Mouse (Mus musculus): ENCODE results near the gene Mrto4.

Gene Mrto4

GRCm38 (mm10) chr4:139341556-139342233 is 10.7 kb downstream of the Mrto4 start:
- DNase-seq (ENCODE audit: low read depth in 2 of 2, low spot score in 2 of 2) = no peak

GRCm38 (mm10) chr4:139340835-139341234 is 11.5 kb downstream of the Mrto4 start:
- DNase-seq (ENCODE audit: low read depth in 2 of 2, low spot score in 2 of 2) = no peak

- DNase-seq (ENCODE audit: low read depth in 2 of 2, low spot score in 2 of 2) = no peak
These were observed 14.2 kb downstream of the Mrto4 start for GRCm38 (mm10) chr4:139338145-139338544.

GRCm38 (mm10) chr4:139336822-139337483 is 15.4 kb downstream of the Mrto4 start:
- DNase-seq (ENCODE audit: low read depth in 2 of 2, low spot score in 2 of 2) = peak; percentile 67 to 74

GRCm38 (mm10) chr4:139335507-139335906 is 16.9 kb downstream of the Mrto4 start:
- no peak for DNase-seq (ENCODE audit: low read depth in 2 of 2, low spot score in 2 of 2)

- no peak for DNase-seq (ENCODE audit: low read depth in 2 of 2, low spot score in 2 of 2)
These were observed 17.6 kb downstream of the Mrto4 start for GRCm38 (mm10) chr4:139334631-139335295.

GRCm38 (mm10) chr4:139330605-139331004 is 21.8 kb downstream of the Mrto4 start:
- peak; percentile 67 to 80 for DNase-seq (ENCODE audit: low read depth in 2 of 2, low spot score in 2 of 2)

- DNase-seq (ENCODE audit: low read depth in 2 of 2, low spot score in 2 of 2) = no peak
These were observed 32.6 kb downstream of the Mrto4 start for GRCm38 (mm10) chr4:139319740-139320139.

GRCm38 (mm10) chr4:139318449-139318848 is 33.9 kb downstream of the Mrto4 start:
- DNase-seq (ENCODE audit: low read depth in 2 of 2, low spot score in 2 of 2) = no peak

GRCm38 (mm10) chr4:139312632-139313031 is 39.7 kb downstream of the Mrto4 start:
- peak; percentile 48 to 66 for DNase-seq (ENCODE audit: low read depth in 2 of 2, low spot score in 2 of 2)

GRCm38 (mm10) chr4:139311707-139312106 is 40.7 kb downstream of the Mrto4 start:
- DNase-seq (ENCODE audit: low read depth in 2 of 2, low spot score in 2 of 2) = no peak

GRCm38 (mm10) chr4:139310899-139311701 is 41.3 kb downstream of the Mrto4 start:
- DNase-seq (ENCODE audit: low read depth in 2 of 2, low spot score in 2 of 2) = no peak

- DNase-seq (ENCODE audit: low read depth in 2 of 2, low spot score in 2 of 2) = peak; percentile 95 to 99
These were observed 42.0 kb downstream of the Mrto4 start, which contains the start of the genes Pqlc2 and Akr7a5 for GRCm38 (mm10) chr4:139310171-139310898. Gene Pqlc2, minus strand, starts transcription at chr4:139310708. Gene Akr7a5, plus strand, starts transcription at chr4:139310744.

GRCm38 (mm10) chr4:139309651-139310050 is 42.7 kb downstream of the Mrto4 start:
- DNase-seq (ENCODE audit: low read depth in 2 of 2, low spot score in 2 of 2) = no peak

- DNase-seq (ENCODE audit: low read depth in 2 of 2, low spot score in 2 of 2) = no peak
These were observed 44.5 kb downstream of the Mrto4 start for GRCm38 (mm10) chr4:139307916-139308315.

GRCm38 (mm10) chr4:139305521-139305920 is 46.9 kb downstream of the Mrto4 start:
- DNase-seq (ENCODE audit: low read depth in 2 of 2, low spot score in 2 of 2) = no peak

GRCm38 (mm10) chr4:139302241-139302640 is 50.1 kb downstream of the Mrto4 start:
- no peak for DNase-seq (ENCODE audit: low read depth in 2 of 2, low spot score in 2 of 2)

GRCm38 (mm10) chr4:139301780-139302179 is 50.6 kb downstream of the Mrto4 start:
- no peak for DNase-seq (ENCODE audit: low read depth in 2 of 2, low spot score in 2 of 2)

GRCm38 (mm10) chr4:139298671-139299366 is 53.6 kb downstream of the Mrto4 start:
- DNase-seq (ENCODE audit: low read depth in 2 of 2, low spot score in 2 of 2) = no peak

GRCm38 (mm10) chr4:139297566-139297965 is 54.8 kb downstream of the Mrto4 start:
- no peak for DNase-seq (ENCODE audit: low read depth in 2 of 2, low spot score in 2 of 2)

Measured in CD8-positive naive resting alpha-beta T cell, adult 2 months (primary cell).